8 mouse cellular contexts compared by ENCODE assay signal in genomic region chr8:121651874-121652361, GRCm38 (mm10). TPM values are rescaled to one million over a fixed set of nuclear protein-coding genes. Genes with fewer than 3 reads are reported as not detected.
DNase-seq lines count a peak whose midpoint lies in the region; ATAC-seq and TF ChIP-seq lines count a peak whose summit lies in the region.

No protein-coding gene starts in this region.

- peaks cover 36% of the 10 kb centered on the region for H3K4me1 ChIP-seq in cerebellum, adult 2 months (ENCODE audit: control insufficient read depth, insufficient read depth, low read length)
- H3K4me1 ChIP-seq in intestine, embryonic 16.5 days (ENCODE audit: control insufficient read depth, insufficient read depth, low read length), result peaks cover 54% of the 10 kb centered on the region
- peaks cover 28% of the 10 kb centered on the region; the same call in 1 of the 2 replicates for H3K4me1 ChIP-seq in lung, postnatal 0 days (ENCODE audit: insufficient read depth, low read depth, low read length)
- H3K4me1 ChIP-seq in stomach, embryonic 15.5 days, result peaks cover 51% of the 10 kb centered on the region

- no peak for ATAC-seq in intestine, embryonic 16.5 days
- ATAC-seq in lung, postnatal 0 days, result no peak
- ATAC-seq in stomach, embryonic 15.5 days (ENCODE audit: insufficient read depth, low FRiP score, low read depth), result no peak
- no peak for ATAC-seq in granulocyte monocyte progenitor cell, adult 5-6 weeks (replicated peaks; ENCODE audit: poor library complexity, severe bottlenecking)

- no peaks in the 10 kb centered on the region for H3K27me3 ChIP-seq in cerebellum, adult 2 months (ENCODE audit: control insufficient read depth, insufficient read depth, low read length)
- H3K27me3 ChIP-seq in intestine, embryonic 16.5 days (replicated peaks; ENCODE audit: control insufficient read depth, insufficient read depth, low read length), result no peaks in the 10 kb centered on the region
- H3K27me3 ChIP-seq in lung, postnatal 0 days (replicated peaks; ENCODE audit: insufficient read depth, low read length), result no peaks in the 10 kb centered on the region
- no peaks in the 10 kb centered on the region for H3K27me3 ChIP-seq in stomach, embryonic 15.5 days (replicated peaks)

- H3K36me3 ChIP-seq in intestine, embryonic 16.5 days (ENCODE audit: control insufficient read depth, insufficient read depth, low read length), result no peaks in the 10 kb centered on the region
- H3K36me3 ChIP-seq in lung, postnatal 0 days (ENCODE audit: insufficient read depth, low read length), result no peaks in the 10 kb centered on the region
- no peaks in the 10 kb centered on the region for H3K36me3 ChIP-seq in stomach, embryonic 15.5 days

- H3K9ac ChIP-seq in intestine, embryonic 16.5 days (ENCODE audit: low read depth, low read length), result peak overlapping the region; percentile 81
- H3K9ac ChIP-seq in lung, postnatal 0 days (replicated peaks; ENCODE audit: low read depth), result peak overlapping the region; percentile 73
- H3K9ac ChIP-seq in stomach, embryonic 15.5 days, result peak overlapping the region; percentile 63

- H3K9me3 ChIP-seq in intestine, embryonic 16.5 days (ENCODE audit: control insufficient read depth, low read length), result no peaks in the 10 kb centered on the region
- H3K9me3 ChIP-seq in lung, postnatal 0 days (ENCODE audit: low read length), result no peaks in the 10 kb centered on the region
- H3K9me3 ChIP-seq in stomach, embryonic 15.5 days, result no peaks in the 10 kb centered on the region

- 0 out of 2 replicates have a peak, but pooled peaks have one; percentile 12 for TF ChIP-seq POLR2A in cerebellum, adult 2 months (IDR thresholded peaks at IDR 0.05; ENCODE audit: borderline replicate concordance, insufficient read depth, low read length)

- no peak for TF ChIP-seq EP300 in lung, postnatal 0 days (IDR thresholded peaks at IDR 0.05)

- DNase-seq in right cerebral cortex, adult 18-20 months, result peak; percentile 47
- no peak for DNase-seq in right cerebral cortex, postnatal 36 days (ENCODE audit: low spot score in 2 of 2)
- DNase-seq in cerebellum, adult 2 months, result peak; percentile 81 to 82
- DNase-seq in forelimb bud, embryonic 11.5 days (ENCODE audit: low read depth, low spot score), result peak; percentile 38
- peak; percentile 48 for DNase-seq in lung, postnatal 0 days (ENCODE audit: low spot score)

- peak overlapping the region; percentile 87 for H3K27ac ChIP-seq in cerebellum, adult 2 months (ENCODE audit: insufficient read depth, low read length)
- H3K27ac ChIP-seq in intestine, embryonic 16.5 days (ENCODE audit: low read length), result peak overlapping the region; percentile 10
- peak overlapping the region; percentile 91; the same call in 1 of the 2 replicates for H3K27ac ChIP-seq in lung, postnatal 0 days (ENCODE audit: low read length)
- peak overlapping the region; percentile 48; the same call in 1 of the 2 replicates for H3K27ac ChIP-seq in stomach, embryonic 15.5 days

- TF ChIP-seq CTCF in cerebellum, adult 2 months (IDR thresholded peaks at IDR 0.05; ENCODE audit: borderline replicate concordance, insufficient read depth, low read depth, low read length), result no peak
- no peak for TF ChIP-seq CTCF in lung, postnatal 0 days (IDR thresholded peaks at IDR 0.05)

- H3K4me2 ChIP-seq in intestine, embryonic 16.5 days (ENCODE audit: low read depth, low read length), result peak overlapping the region; percentile 96
- H3K4me2 ChIP-seq in lung, postnatal 0 days (replicated peaks; ENCODE audit: low read depth, low read length), result peak overlapping the region; percentile 96
- H3K4me2 ChIP-seq in stomach, embryonic 15.5 days, result peak overlapping the region; percentile 94

- WGBS in cerebellum, adult 2 months, result under 1% methylated on average over 45 of the region's 56 CpGs
- under 1% methylated on average over 53 of the region's 56 CpGs for WGBS in intestine, embryonic 16.5 days
- 1% methylated on average over 39 of the region's 56 CpGs for WGBS in lung, postnatal 0 days
- WGBS in stomach, embryonic 15.5 days, result under 1% methylated on average over 34 of the region's 56 CpGs

- peak overlapping the region; percentile 68 for H3K4me3 ChIP-seq in cerebellum, adult 2 months (replicated peaks; ENCODE audit: insufficient read depth, low read depth, low read length)
- H3K4me3 ChIP-seq in intestine, embryonic 16.5 days (ENCODE audit: low read length), result peak overlapping the region; percentile 70
- peak overlapping the region; percentile 62 for H3K4me3 ChIP-seq in lung, postnatal 0 days (ENCODE audit: low read depth, low read length)
- H3K4me3 ChIP-seq in stomach, embryonic 15.5 days (replicated peaks), result peak overlapping the region; percentile 60

RNA-seq across cellular contexts. Expression of gene Zcchc14, which starts 0.8 kb away (rescaled TPM):
- 37.0 and 41.0 TPM in 2 replicates for polyA plus RNA-seq in cerebellum, adult 2 months (2012; rRNA removed)
- polyA plus RNA-seq in intestine, embryonic 16.5 days (2015; fragmentation: Nextera tagmentation; extraction: Ambion mirVana), result 7.7 and 9.5 TPM in 2 replicates
- 11.1 and 14.7 TPM in 2 replicates for polyA plus RNA-seq in lung, postnatal 0 days (2015; fragmentation: Nextera tagmentation; extraction: Ambion mirVana)
- polyA plus RNA-seq in stomach, embryonic 15.5 days (2015; fragmentation: Nextera tagmentation; extraction: Ambion mirVana), result 12.6 and 13.0 TPM in 2 replicates
- not detected in 2 replicates for total RNA-seq in granulocyte monocyte progenitor cell, adult 5-6 weeks (2014; fragmentation: Nextera tagmentation)
- total RNA-seq in granulocyte monocyte progenitor cell, adult 5-6 weeks (2017), result 0.30 TPM in 1 of 2 replicates, not detected in the other

Comparison
In these comparisons a context has a peak if more than half of its experiments do, and no peak if none do; other contexts are left out.
1. DNase-seq: peak in right cerebral cortex, adult 18-20 months (single experiment), cerebellum, adult 2 months (2 of 2), forelimb bud, embryonic 11.5 days (single experiment) and lung, postnatal 0 days (single experiment); none in right cerebral cortex, postnatal 36 days (0 of 2).
2. H3K27ac ChIP-seq: peak in every context shown above with its lines; median percentile 91 in lung, postnatal 0 days; 87 in cerebellum, adult 2 months; 48 in stomach, embryonic 15.5 days; 10 in intestine, embryonic 16.5 days.
3. Peak in every context shown above with its lines, with median percentiles within 50 percentile points of each other: H3K4me3 ChIP-seq, H3K4me2 ChIP-seq and H3K9ac ChIP-seq.